Mouse (Mus musculus) G1E (cell line): ENCODE data around the gene Sbf2.

Source experiments
- CTCF ChIP-seq: IDR thresholded peaks from 2 replicates; pipeline ENCODE4 v1.5.1; 2012; ENCODE audit warnings: low read depth, low read length, inconsistent platforms, mixed read lengths
- GATA1 ChIP-seq: IDR thresholded peaks from 2 replicates; pipeline ENCODE4 v1.6.1; 2012; ENCODE audit warnings: borderline replicate concordance, low read length, inconsistent platforms, mixed read lengths
- POLR2AphosphoS5 ChIP-seq: IDR thresholded peaks from 2 replicates; pipeline ENCODE4 v1.6.1; 2012; ENCODE audit warnings: low read depth, low read length, inconsistent platforms; ENCODE audit not compliant: insufficient replicate concordance

DNA sequence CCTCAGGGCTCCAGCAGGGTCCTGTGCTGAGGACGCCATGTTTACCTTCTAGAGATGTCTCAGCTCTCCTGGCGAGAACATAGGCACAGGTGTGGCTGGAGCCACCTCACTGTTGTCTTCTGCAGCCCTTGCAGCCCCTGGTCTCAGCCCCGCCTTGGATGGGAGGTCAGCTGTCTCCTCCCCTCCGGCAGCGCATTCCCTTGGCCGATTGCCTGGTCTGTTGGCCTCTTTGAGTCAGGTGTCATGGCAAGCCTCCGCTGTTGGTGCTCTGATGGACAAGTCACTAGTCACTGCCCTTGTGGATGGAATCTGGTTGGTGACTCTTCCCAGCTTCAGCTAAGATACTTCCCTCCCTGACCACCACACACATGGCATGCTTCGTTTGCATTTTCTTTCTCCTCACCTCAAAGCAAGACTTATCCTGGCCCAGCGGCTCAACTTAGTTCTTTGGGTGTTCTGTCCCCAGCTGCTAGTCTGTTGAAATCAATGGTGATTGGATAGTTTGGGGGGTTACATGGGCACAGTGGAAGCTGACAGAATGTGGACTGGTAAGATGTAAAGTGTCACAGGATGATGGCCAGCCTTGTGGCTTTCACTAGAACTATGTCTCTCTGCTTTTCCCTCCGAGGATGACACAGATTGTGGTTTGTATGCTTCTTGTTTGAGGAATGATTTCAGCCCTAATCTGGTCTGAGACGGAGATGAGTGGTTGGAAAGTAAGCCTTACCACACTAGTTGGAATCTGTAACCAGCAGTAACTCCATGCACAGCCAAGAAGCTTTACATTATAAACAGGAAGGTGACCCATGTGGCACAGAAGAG is 333.1 kb downstream of the Sbf2 start:
- TF ChIP-seq CTCF: no peak
- TF ChIP-seq GATA1: no peak
- TF ChIP-seq POLR2AphosphoS5: no peak
